Mouse (Mus musculus): Measurements from ENCODE around the gene Zmynd15.

Gene Zmynd15

GRCm38 (mm10) chr11:70469764-70470163 lies 10.5 kb downstream of the Zmynd15 start:
- TF ChIP-seq GATA4 (IDR thresholded peaks at IDR 0.05; ENCODE audit: insufficient replicate concordance, low read length), result no peak

DNA sequence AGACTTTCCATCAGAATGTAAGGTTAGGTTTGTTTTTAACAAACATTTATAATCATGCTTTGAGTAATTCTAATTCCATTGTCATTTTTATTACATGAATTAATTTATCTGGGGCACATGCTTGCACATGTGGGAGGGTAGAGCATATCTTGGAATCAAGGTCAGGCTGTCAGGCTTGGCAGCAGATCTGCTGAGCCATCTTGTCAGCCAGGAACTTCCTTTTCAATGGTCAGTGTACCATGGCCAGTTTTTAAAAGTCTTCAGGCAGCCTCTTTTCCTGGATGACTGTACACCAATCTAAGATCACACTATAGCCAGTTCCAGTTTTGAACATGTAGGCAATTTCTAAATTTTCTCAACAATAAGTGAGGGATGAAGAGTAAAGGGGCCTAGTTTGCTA lies 13.5 kb downstream of the Zmynd15 start:
- peak; percentile 63; the same call in 1 of the 2 replicates for TF ChIP-seq GATA4 (IDR thresholded peaks at IDR 0.05; ENCODE audit: insufficient replicate concordance, low read length)

DNA sequence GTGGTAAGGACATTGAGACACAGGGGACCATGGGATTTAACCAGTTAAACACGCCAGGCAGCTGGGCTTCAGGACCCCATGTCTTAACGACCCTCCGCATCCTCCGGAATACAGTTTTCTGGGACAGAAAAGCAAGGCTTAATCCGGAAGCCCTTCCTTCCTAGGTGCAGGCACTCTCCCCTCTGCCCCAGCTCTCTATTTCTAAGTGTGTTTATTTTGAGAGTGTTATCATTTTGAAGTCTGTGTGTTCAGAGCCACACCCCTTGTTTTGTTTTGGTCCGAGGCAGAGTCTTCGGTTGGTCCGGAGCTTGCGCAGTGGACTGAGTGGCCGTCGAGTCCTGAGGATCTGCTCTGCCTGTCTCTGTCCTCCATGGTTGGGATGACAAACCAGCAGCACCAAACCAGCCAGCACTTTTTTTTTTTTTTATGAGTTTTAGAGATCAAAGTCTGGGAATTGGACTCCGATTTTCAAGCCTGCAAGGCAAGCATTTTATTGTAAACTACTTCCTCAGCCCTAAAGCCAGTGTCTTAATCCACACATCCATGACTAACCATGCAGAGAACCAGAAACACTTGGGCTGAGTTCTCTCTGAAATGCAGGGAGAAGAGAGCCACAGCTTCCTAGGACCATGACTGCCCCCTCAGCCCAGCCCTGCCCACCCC lies 15.8 kb downstream of the Zmynd15 start:
- no peak for TF ChIP-seq GATA4 (IDR thresholded peaks at IDR 0.05; ENCODE audit: insufficient replicate concordance, low read length)

DNA sequence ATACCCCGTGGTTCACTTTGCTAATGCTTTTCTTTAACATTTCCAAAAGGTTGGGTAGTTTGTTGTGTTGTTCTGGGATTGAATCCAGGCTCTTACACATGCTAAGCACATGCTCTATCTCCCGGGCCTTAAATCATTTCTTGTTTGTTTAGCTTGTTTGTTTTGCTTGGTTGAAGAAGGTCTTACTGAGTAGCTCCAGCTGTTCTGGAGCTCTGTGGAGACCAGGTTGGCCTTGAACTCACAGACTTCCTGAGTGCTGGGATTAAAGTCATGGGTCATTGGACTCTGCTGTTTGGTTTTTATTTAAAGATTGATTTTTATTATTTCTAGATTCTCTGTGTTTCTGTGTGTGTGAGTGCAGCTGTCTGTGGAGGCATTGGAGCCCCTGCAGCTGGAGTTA lies 26.3 kb downstream of the Zmynd15 start:
- TF ChIP-seq GATA4 (IDR thresholded peaks at IDR 0.05; ENCODE audit: insufficient replicate concordance, low read length), result no peak

GRCm38 (mm10) chr11:70487816-70488215 lies 28.6 kb downstream of the Zmynd15 start:
- TF ChIP-seq GATA4 (IDR thresholded peaks at IDR 0.05; ENCODE audit: insufficient replicate concordance, low read length), result no peak

GRCm38 (mm10) chr11:70489138-70489537 lies 29.9 kb downstream of the Zmynd15 start:
- TF ChIP-seq GATA4 (IDR thresholded peaks at IDR 0.05; ENCODE audit: insufficient replicate concordance, low read length), result no peak

GRCm38 (mm10) chr11:70489684-70490083 lies 30.5 kb downstream of the Zmynd15 start:
- no peak for TF ChIP-seq GATA4 (IDR thresholded peaks at IDR 0.05; ENCODE audit: insufficient replicate concordance, low read length)

DNA sequence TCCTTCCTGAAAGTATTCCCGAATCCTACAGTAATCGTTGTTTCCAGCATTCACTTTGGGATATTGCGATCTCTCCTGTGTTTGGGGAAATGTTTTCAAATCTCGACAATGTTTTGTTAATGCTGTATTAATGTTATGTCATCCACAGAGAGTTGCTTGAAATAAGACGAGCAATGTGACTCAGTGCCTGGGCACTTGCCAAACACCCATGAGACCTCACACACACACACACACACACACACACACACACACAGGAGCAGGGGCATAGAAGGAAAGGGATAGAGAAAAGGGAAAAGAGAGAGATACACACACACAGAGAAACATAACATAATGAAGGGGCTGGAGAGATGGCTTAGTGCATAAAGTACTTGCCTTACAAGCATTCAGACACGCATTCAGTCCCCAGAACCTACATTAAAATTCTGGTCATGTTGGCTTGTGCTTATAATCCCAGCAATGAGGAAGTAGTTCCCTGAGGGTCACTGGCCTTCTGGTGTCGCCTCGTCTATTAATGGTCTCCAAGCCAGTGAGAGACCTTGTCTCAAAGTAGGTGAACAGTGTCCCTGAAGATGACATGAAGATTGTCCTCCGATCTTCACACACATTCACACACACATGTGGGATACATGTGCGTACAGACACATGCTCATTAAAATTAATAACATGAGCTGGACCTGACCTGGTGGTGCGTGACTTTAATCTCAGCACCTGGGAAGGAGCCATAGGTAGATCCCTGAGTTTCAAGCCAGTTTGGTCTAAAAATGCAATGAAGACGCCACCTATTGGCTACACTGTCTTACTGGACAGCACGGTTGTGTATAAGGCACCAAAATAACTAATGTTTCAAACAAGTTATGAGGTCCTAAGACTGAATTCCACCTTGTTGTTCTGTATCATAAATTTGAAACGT lies 40.6 kb downstream of the Zmynd15 start:
- no peak for TF ChIP-seq GATA4 (IDR thresholded peaks at IDR 0.05; ENCODE audit: insufficient replicate concordance, low read length)

DNA sequence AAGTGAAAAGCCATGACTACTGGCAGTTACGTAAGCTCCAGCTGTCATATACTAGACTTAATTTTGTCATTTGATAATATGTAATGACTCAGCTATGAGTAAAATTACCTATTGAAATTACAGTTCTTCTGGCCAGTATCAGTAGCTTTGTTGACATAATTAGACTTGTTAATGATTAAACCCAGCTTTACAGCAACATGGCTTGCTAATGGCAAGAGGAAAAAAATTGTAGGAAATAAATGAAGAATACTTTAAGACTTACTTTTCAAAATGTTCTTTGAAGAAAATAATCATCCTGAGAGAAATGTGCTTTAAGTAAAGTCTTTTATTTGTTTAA lies 41.2 kb downstream of the Zmynd15 start:
- no peak for TF ChIP-seq GATA4 (IDR thresholded peaks at IDR 0.05; ENCODE audit: insufficient replicate concordance, low read length)

GRCm38 (mm10) chr11:70502018-70502417 lies 42.8 kb downstream of the Zmynd15 start:
- TF ChIP-seq GATA4 (IDR thresholded peaks at IDR 0.05; ENCODE audit: insufficient replicate concordance, low read length), result peak; percentile 49; the same call in 1 of the 2 replicates

DNA sequence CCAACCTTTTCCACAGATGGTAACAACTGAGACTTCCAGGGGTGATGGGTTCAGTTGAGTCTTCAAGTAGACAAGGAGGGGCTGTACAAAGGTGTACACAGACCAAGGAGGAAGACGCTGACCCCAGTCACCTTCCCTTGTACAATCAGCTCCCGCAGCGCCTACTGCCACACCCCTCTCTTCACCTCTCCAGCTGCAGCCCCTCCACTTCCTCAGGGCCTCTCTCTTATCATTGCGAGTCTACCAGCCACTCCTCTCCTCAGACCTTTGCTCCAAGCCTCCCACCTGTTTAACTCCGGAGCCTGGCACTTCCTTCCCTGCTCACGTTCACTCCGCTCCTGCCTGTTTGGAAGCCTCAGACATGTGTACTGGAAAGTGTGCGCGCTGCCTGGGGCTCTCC lies 45.7 kb downstream of the Zmynd15 start, which contains the start of gene Tm4sf5:
TSS of gene Tm4sf5 (plus strand) at position 275 of the 400 bp plus-strand sequence.
- TF ChIP-seq GATA4 (IDR thresholded peaks at IDR 0.05; ENCODE audit: insufficient replicate concordance, low read length), result no peak

DNA sequence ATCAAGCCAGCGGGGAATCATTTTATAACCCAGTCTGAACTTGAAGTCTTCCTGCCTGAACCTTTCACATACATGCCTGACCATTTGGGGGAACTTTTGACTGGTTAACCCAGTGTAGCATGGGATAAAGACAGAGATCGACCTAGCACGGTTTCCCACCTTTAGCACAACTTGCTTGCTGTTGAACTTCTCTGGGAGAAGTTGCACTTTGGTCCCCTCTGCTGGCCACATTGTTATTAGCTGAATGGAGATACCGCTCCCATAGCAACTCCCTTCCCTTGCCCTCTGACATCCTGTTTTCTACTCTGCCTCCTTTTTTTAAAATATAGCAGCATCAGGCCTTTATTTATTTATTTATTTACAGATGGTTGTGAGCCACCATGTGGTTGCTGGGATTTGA lies 47.2 kb downstream of the Zmynd15 start:
- peak; percentile 50; the same call in 1 of the 2 replicates for TF ChIP-seq GATA4 (IDR thresholded peaks at IDR 0.05; ENCODE audit: insufficient replicate concordance, low read length)

- no peak for TF ChIP-seq GATA4 (IDR thresholded peaks at IDR 0.05; ENCODE audit: insufficient replicate concordance, low read length)
These were observed 47.8 kb downstream of the Zmynd15 start for GRCm38 (mm10) chr11:70506962-70507515.

DNA sequence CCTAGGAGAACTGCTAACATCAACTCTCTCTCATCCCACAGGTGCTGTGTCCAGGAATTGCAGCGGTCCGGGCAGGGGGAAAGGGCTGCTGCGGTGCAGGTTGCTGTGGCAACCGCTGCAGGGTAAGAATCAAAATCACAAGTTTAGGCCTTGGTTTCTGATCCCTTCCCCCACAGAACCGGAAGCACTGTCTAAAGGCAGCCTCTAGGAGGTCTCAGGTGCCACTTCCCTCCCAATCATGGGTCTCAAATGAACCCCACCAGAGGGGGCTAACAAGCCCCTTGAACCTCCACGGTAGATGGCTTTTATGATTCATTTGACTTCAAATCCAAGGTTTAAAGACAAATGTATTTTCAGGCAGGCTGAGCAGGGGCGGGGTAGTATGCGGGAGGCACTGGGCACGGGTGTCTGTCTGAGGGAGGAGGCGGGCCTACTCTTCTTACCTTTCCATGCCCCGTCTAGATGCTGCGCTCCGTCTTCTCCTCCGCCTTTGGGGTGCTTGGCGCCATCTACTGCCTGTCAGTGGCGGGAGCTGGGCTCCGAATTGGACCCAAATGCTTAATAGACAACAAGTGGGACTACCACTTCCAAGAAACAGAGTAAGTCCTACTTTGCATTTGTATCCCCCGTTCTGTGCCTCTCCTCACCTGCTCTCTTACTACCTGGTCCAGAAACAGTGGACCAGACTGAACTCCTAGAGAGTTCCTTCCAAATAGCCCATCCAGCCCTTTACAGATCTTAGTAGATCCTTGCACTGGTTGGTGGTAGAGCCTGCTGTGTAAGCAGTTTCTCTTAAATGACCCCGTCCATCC lies 50.7 kb downstream of the Zmynd15 start:
- TF ChIP-seq GATA4 (IDR thresholded peaks at IDR 0.05; ENCODE audit: insufficient replicate concordance, low read length), result no peak

DNA sequence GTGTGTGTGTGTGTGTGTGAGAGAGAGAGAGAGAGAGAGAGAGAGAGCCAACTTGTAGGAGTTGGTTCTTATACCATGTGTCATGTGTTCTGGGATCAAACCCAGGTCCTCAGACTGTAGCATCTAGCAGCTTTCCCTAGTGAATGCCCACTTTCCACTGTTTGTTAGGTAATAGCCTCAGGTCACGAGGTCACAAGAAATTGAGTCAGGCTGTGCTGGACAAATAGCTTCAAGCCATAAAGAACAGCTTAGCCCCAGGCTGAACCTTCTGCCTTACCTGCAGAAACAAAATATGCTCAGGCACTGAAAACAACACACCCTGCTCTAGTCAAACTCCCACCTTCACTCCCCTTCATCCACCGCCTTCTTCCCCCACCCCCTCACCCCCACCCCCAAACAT lies 52.0 kb downstream of the Zmynd15 start:
- TF ChIP-seq GATA4 (IDR thresholded peaks at IDR 0.05; ENCODE audit: insufficient replicate concordance, low read length), result no peak

Measured in liver, adult (tissue).